Mouse (Mus musculus): ENCODE measurements around the gene Ppp3ca. TPM values are rescaled to one million over a fixed set of nuclear protein-coding genes. Genes with fewer than 3 reads are reported as not detected.

The Ppp3ca gene
- total and polyA plus RNA-seq, 3 experiments = 17.4 to 40.6 (median 32.0) TPM

- TF ChIP-seq CHD2 (IDR thresholded peaks at IDR 0.05; ENCODE audit: low read length) = no peak
- TF ChIP-seq TCF12 (IDR thresholded peaks at IDR 0.05; ENCODE audit: low read depth, low read length) = peak; percentile 86
- peak; percentile 99 for TF ChIP-seq RCOR1 (IDR thresholded peaks at IDR 0.05; ENCODE audit: low read depth, low read length)
- peak; percentile 75; the same call in 1 of the 2 replicates for TF ChIP-seq ELF1 (IDR thresholded peaks at IDR 0.05; ENCODE audit: low read depth, low read length)
- no peak for TF ChIP-seq NELFE (IDR thresholded peaks at IDR 0.05; ENCODE audit: low read depth, low read length)
- peak; percentile 85 for TF ChIP-seq ETS1 (IDR thresholded peaks at IDR 0.05; ENCODE audit: low read depth, low read length)
- TF ChIP-seq USF1 (IDR thresholded peaks at IDR 0.05; ENCODE audit: low read depth, low read length) = no peak
- TF ChIP-seq RAD21 (IDR thresholded peaks at IDR 0.05; ENCODE audit: low read depth, low read length) = no peak
- peak; percentile 57; the same call in 1 of the 2 replicates for TF ChIP-seq MAFK (IDR thresholded peaks at IDR 0.05; ENCODE audit: borderline replicate concordance, low read depth, low read length)
- TF ChIP-seq SMC3 (IDR thresholded peaks at IDR 0.05; ENCODE audit: low read depth, low read length) = no peak
- TF ChIP-seq CHD1 (IDR thresholded peaks at IDR 0.05; ENCODE audit: low read depth, low read length) = no peak
- no peak for TF ChIP-seq ZC3H11A (IDR thresholded peaks at IDR 0.05; ENCODE audit: low read depth, low read length)
- TF ChIP-seq USF2 (IDR thresholded peaks at IDR 0.05; ENCODE audit: borderline replicate concordance in 1 of 2, insufficient read depth in 1 of 2, low read depth in 1 of 2, low read length in 2 of 2) = no peak
- no peak for TF ChIP-seq TBP (IDR thresholded peaks at IDR 0.05; ENCODE audit: low read depth, low read length)
- no peak; the same call in 1 of the 2 replicates for TF ChIP-seq MXI1 (IDR thresholded peaks at IDR 0.05; ENCODE audit: low read depth, low read length)
- peak; percentile 68 for TF ChIP-seq HCFC1 (IDR thresholded peaks at IDR 0.05; ENCODE audit: low read depth, low read length)
- TF ChIP-seq TAL1 (IDR thresholded peaks at IDR 0.05; ENCODE audit: low read length) = peak; percentile 12; the same call in 1 of the 2 replicates
- peak; percentile 88 to 92 for TF ChIP-seq EP300 (IDR thresholded peaks at IDR 0.05; ENCODE audit: low read depth in 1 of 2, low read length in 2 of 2)
- TF ChIP-seq GATA1 (IDR thresholded peaks at IDR 0.05; ENCODE audit: low read depth, low read length) = peak; percentile 97
- TF ChIP-seq KAT2A (conservative IDR thresholded peaks at IDR 0.05; ENCODE audit: low read depth, low read length) = no peak
- TF ChIP-seq POLR2AphosphoS2 (IDR thresholded peaks at IDR 0.05; ENCODE audit: low read length) = no peak
These were observed 166.6 kb downstream of the Ppp3ca start (continued) for GRCm38 (mm10) chr3:136836319-136837193.

GRCm38 (mm10) chr3:136837589-136837988 lies 167.7 kb downstream of the Ppp3ca start:
- no peak overlapping the region for H3K4me3 ChIP-seq (ENCODE audit: control insufficient read depth in 1 of 2, insufficient read depth in 1 of 2, low read depth in 2 of 2, low read length in 2 of 2)
- H3K4me1 ChIP-seq (ENCODE audit: control insufficient read depth in 1 of 2, insufficient read depth in 2 of 2, low read length in 2 of 2) = peaks cover 2 to 17% of the 10 kb centered on the region in 2 experiments; a peak in 3 of 4 replicates
- TF ChIP-seq TAL1 (IDR thresholded peaks at IDR 0.05; ENCODE audit: low read length) (no peak), MYB (IDR thresholded peaks at IDR 0.05; ENCODE audit: low read depth, low read length) (no peak), EP300 (IDR thresholded peaks at IDR 0.05; ENCODE audit: low read depth in 1 of 2, low read length in 2 of 2) (no peak), NELFE (IDR thresholded peaks at IDR 0.05; ENCODE audit: low read depth, low read length) (no peak), TCF12 (IDR thresholded peaks at IDR 0.05; ENCODE audit: low read depth, low read length) (no peak), USF1 (IDR thresholded peaks at IDR 0.05; ENCODE audit: low read depth, low read length) (no peak), MXI1 (IDR thresholded peaks at IDR 0.05; ENCODE audit: low read depth, low read length) (no peak), ZNF384 (IDR thresholded peaks at IDR 0.05; ENCODE audit: low read depth, low read length) (no peak), CTCF (IDR thresholded peaks at IDR 0.05 in 2 of 3, conservative IDR thresholded peaks at IDR 0.05 in 1 of 3; ENCODE audit: control insufficient read depth in 1 of 3, insufficient read depth in 1 of 3, low read depth in 2 of 3, low read length in 3 of 3, poor library complexity in 1 of 3, severe bottlenecking in 1 of 3) (peak; percentile 50 to 57 (median 52)), UBTF (IDR thresholded peaks at IDR 0.05; ENCODE audit: borderline replicate concordance, insufficient read depth, low read depth, low read length) (no peak), GATA1 (IDR thresholded peaks at IDR 0.05; ENCODE audit: low read depth, low read length) (no peak), CHD1 (IDR thresholded peaks at IDR 0.05; ENCODE audit: low read depth, low read length) (no peak), SMC3 (IDR thresholded peaks at IDR 0.05; ENCODE audit: low read depth, low read length) (peak; percentile 57), ZKSCAN1 (IDR thresholded peaks at IDR 0.05; ENCODE audit: low read depth, low read length) (no peak), ZC3H11A (IDR thresholded peaks at IDR 0.05; ENCODE audit: low read depth, low read length) (peak; percentile 48), RAD21 (IDR thresholded peaks at IDR 0.05; ENCODE audit: low read depth, low read length) (peak; percentile 56), MAFK (IDR thresholded peaks at IDR 0.05; ENCODE audit: borderline replicate concordance, low read depth, low read length) (no peak)
- no peaks in the 10 kb centered on the region for H3K9me3 ChIP-seq (replicated peaks; ENCODE audit: insufficient read depth, low read length)
- no peak overlapping the region for H3K9ac ChIP-seq (ENCODE audit: control insufficient read depth, low read depth, low read length, poor library complexity, severe bottlenecking)
- peak; percentile 54 for DNase-seq (ENCODE audit: low read depth, low spot score)
- no peaks in the 10 kb centered on the region for H3K27me3 ChIP-seq (ENCODE audit: control insufficient read depth in 1 of 2, insufficient read depth in 2 of 2, low read length in 2 of 2)
- H3K36me3 ChIP-seq (ENCODE audit: control insufficient read depth in 1 of 2, insufficient read depth in 2 of 2, low read length in 2 of 2) = peaks cover 0 to 14% of the 10 kb centered on the region in 2 experiments; a peak in 2 of 4 replicates
- no peak overlapping the region for H3K27ac ChIP-seq (ENCODE audit: control insufficient read depth, low read depth, low read length)
- no peaks in the 10 kb centered on the region; the same call in 1 of the 2 replicates for H3K79me2 ChIP-seq (ENCODE audit: control insufficient read depth, insufficient read depth, low read length, poor library complexity)

Measured in MEL (cell line).